Mouse (Mus musculus) A20 (cell line): ENCODE measurements at regions not wholly inside any gene's neighbourhood (a gene's known extent, or its start where the extent isn't known, plus 50 kb on each side); places are given as distances from the start of the nearest gene placed in this dataset.

Source experiments
- DNase-seq: peaks from one replicate; pipeline ENCODE4 v3.0.0-alpha.2; 2011; ENCODE audit warnings: low read depth, low spot score

GRCm38 (mm10) chr15:35240416-35241212 is 882.9 kb upstream of the 9430069I07Rik start:
- no peak for DNase-seq

GRCm38 (mm10) chr15:35238691-35239090 is 881.0 kb upstream of the 9430069I07Rik start:
- peak; percentile 30 for DNase-seq

- DNase-seq = no peak
Measured at GRCm38 (mm10) chr15:35233968-35234696, 876.5 kb upstream of the 9430069I07Rik start.

- DNase-seq = no peak
Measured at GRCm38 (mm10) chr15:35229614-35230013, 871.9 kb upstream of the 9430069I07Rik start.
